Mouse (Mus musculus) E14TG2a.4 (cell line): ENCODE data around the gene Marc1.
A peak's percentile ranks its signal among the peaks of the same experiment; 100 is the strongest.

Experiments
- H3K27me3 ChIP-seq: 2 replicates; pipeline ENCODE4 v1.6.1; 2014; ENCODE audit warnings: low read length, control low read depth; ENCODE audit not compliant: insufficient read depth
- H3K36me3 ChIP-seq: 2 replicates; pipeline ENCODE4 v1.6.1; 2014; ENCODE audit warnings: low read length, control low read depth; ENCODE audit not compliant: insufficient read depth
- H3K4me1 ChIP-seq: replicated peaks from 2 replicates; pipeline ENCODE4 v1.6.1; 2014; ENCODE audit warnings: low read depth, low read length, control low read depth
- H3K4me3 ChIP-seq: replicated peaks from 2 replicates; pipeline ENCODE4 v1.5.1; 2014; ENCODE audit warnings: mild to moderate bottlenecking, low read length
- H3K9me3 ChIP-seq: 2 replicates; pipeline ENCODE4 v1.6.1; 2014; ENCODE audit warnings: low read length, control low read depth
- CTCF ChIP-seq: conservative IDR thresholded peaks from 2 replicates; pipeline ENCODE4 v1.5.1; 2014; ENCODE audit warnings: low read length
- NANOG ChIP-seq: IDR thresholded peaks from 2 replicates; pipeline ENCODE4 v1.6.1; 2014; ENCODE audit warnings: borderline replicate concordance, low read length, mixed read lengths
- POU5F1 ChIP-seq: IDR thresholded peaks from 2 replicates; pipeline ENCODE4 v1.6.1; 2014; ENCODE audit warnings: low read length, borderline replicate concordance

Marc1 gene

GRCm38 (mm10) chr1:184846973-184847372 is 35.9 kb upstream of the Marc1 start:
- Histone ChIP-seq H3K36me3 (no peaks in the 10 kb centered on the region), H3K9me3 (no peaks in the 10 kb centered on the region), H3K4me1 (peaks cover 49% of the 10 kb centered on the region), H3K4me3 (no peak overlapping the region), H3K27me3 (peaks cover 44% of the 10 kb centered on the region)
- TF ChIP-seq NANOG = no peak
- no peak for TF ChIP-seq POU5F1
- no peak for TF ChIP-seq CTCF

- H3K27me3 ChIP-seq = peaks cover 37% of the 10 kb centered on the region
- peaks cover 48% of the 10 kb centered on the region for H3K4me1 ChIP-seq
- peak within 1 kb of the TSS; percentile 88 for H3K4me3 ChIP-seq
- TF ChIP-seq CTCF (no peak), POU5F1 (no peak), NANOG (no peak)
- no peaks in the 10 kb centered on the region for H3K36me3 ChIP-seq
- H3K9me3 ChIP-seq = no peaks in the 10 kb centered on the region
Measured at GRCm38 (mm10) chr1:184846092-184846750, 35.1 kb upstream of the Marc1 start, which contains the start of gene Marc2. TSS of gene Marc2 (minus strand) at chr1:184846451.

- peak overlapping the region; percentile 88 for H3K4me3 ChIP-seq
- peaks cover 33% of the 10 kb centered on the region for H3K27me3 ChIP-seq
- no peaks in the 10 kb centered on the region for H3K9me3 ChIP-seq
- no peak for TF ChIP-seq NANOG
- TF ChIP-seq CTCF = no peak
- no peak for TF ChIP-seq POU5F1
- H3K4me1 ChIP-seq = peaks cover 52% of the 10 kb centered on the region
- H3K36me3 ChIP-seq = no peaks in the 10 kb centered on the region
Measured at GRCm38 (mm10) chr1:184845111-184846071, 34.3 kb upstream of the Marc1 start.

- TF ChIP-seq POU5F1 (no peak), CTCF (no peak), NANOG (no peak)
- Histone ChIP-seq H3K4me1 (peaks cover 52% of the 10 kb centered on the region), H3K36me3 (no peaks in the 10 kb centered on the region)
Measured at GRCm38 (mm10) chr1:184844326-184845066, 33.4 kb upstream of the Marc1 start.

GRCm38 (mm10) chr1:184837649-184838048 is 26.5 kb upstream of the Marc1 start:
- TF ChIP-seq NANOG = no peak
- no peak for TF ChIP-seq CTCF
- TF ChIP-seq POU5F1 = no peak
- H3K27me3 ChIP-seq = no peaks in the 10 kb centered on the region

More at GRCm38 (mm10) chr1:184844326-184845066, 33.4 kb upstream of the Marc1 start:
- H3K9me3 ChIP-seq = no peaks in the 10 kb centered on the region
- peaks cover 31% of the 10 kb centered on the region for H3K27me3 ChIP-seq
- H3K4me3 ChIP-seq = peak overlapping the region; percentile 88

GRCm38 (mm10) chr1:184836350-184836749 is 25.2 kb upstream of the Marc1 start:
- Histone ChIP-seq H3K27me3 (no peaks in the 10 kb centered on the region), H3K4me1 (peaks cover 45% of the 10 kb centered on the region), H3K36me3 (peaks cover 15% of the 10 kb centered on the region), H3K4me3 (no peak overlapping the region), H3K9me3 (no peaks in the 10 kb centered on the region)
- no peak for TF ChIP-seq POU5F1
- TF ChIP-seq CTCF = no peak; the same call in 1 of the 2 replicates
- TF ChIP-seq NANOG = no peak

More at GRCm38 (mm10) chr1:184837649-184838048, 26.5 kb upstream of the Marc1 start:
- no peak overlapping the region for H3K4me3 ChIP-seq
- H3K36me3 ChIP-seq = peaks cover 10% of the 10 kb centered on the region
- no peaks in the 10 kb centered on the region for H3K9me3 ChIP-seq
- peaks cover 48% of the 10 kb centered on the region for H3K4me1 ChIP-seq

GRCm38 (mm10) chr1:184833499-184833898 is 22.4 kb upstream of the Marc1 start:
- Histone ChIP-seq H3K4me1 (peaks cover 53% of the 10 kb centered on the region), H3K9me3 (no peaks in the 10 kb centered on the region), H3K36me3 (peaks cover 20% of the 10 kb centered on the region), H3K4me3 (no peak overlapping the region), H3K27me3 (no peaks in the 10 kb centered on the region)
- TF ChIP-seq NANOG (no peak), CTCF (no peak), POU5F1 (no peak)

- Histone ChIP-seq H3K27me3 (no peaks in the 10 kb centered on the region), H3K4me1 (peaks cover 55% of the 10 kb centered on the region), H3K36me3 (peaks cover 17% of the 10 kb centered on the region), H3K9me3 (no peaks in the 10 kb centered on the region), H3K4me3 (no peak overlapping the region)
- TF ChIP-seq CTCF = peak; percentile 89
- TF ChIP-seq POU5F1 = no peak
Measured at GRCm38 (mm10) chr1:184832211-184832610, 21.1 kb upstream of the Marc1 start.
